Mouse (Mus musculus) myocyte (in vitro differentiated cells): ENCODE measurements around the gene Rpl38. TPM values are rescaled to one million over a fixed set of nuclear protein-coding genes. Genes with fewer than 3 reads are reported as not detected.

Experiments used
- H3K27me3 ChIP-seq: one replicate; pipeline ENCODE4 v1.6.1; 2011; ENCODE audit not compliant: control insufficient read depth, insufficient read depth, insufficient read length
- H3K36me3 ChIP-seq: one replicate; pipeline ENCODE4 v1.6.1; 2011; ENCODE audit not compliant: control insufficient read depth, insufficient read depth
- H3K4me2 ChIP-seq: one replicate; pipeline ENCODE4 v1.6.1; 2011; ENCODE audit warnings: low read depth, control low read depth
- H3K4me3 ChIP-seq: one replicate; pipeline ENCODE4 v1.5.1; 2011; ENCODE audit warnings: mild to moderate bottlenecking, control low read depth, moderate library complexity
- H3K79me2 ChIP-seq: one replicate; pipeline ENCODE4 v1.6.1; 2011; ENCODE audit not compliant: control insufficient read depth, insufficient read depth
- H3ac ChIP-seq: one replicate; pipeline ENCODE4 v1.6.1; 2011; ENCODE audit not compliant: control insufficient read depth, insufficient read length
- CEBPB ChIP-seq: IDR thresholded peaks from 2 replicates; pipeline ENCODE4 v1.6.1; 2011; ENCODE audit warnings: mild to moderate bottlenecking, moderate library complexity; ENCODE audit not compliant: poor library complexity, insufficient read depth, severe bottlenecking
- E2F4 ChIP-seq: IDR thresholded peaks from one replicate; pipeline ENCODE4 v1.6.1; 2011; ENCODE audit warnings: mild to moderate bottlenecking, control low read depth, moderate library complexity; ENCODE audit not compliant: insufficient read depth
- MAX ChIP-seq: IDR thresholded peaks from one replicate; pipeline ENCODE4 v1.6.1; 2011; ENCODE audit warnings: low read depth, mild to moderate bottlenecking, control low read depth
- MYOD1 ChIP-seq, 3 experiments: IDR thresholded peaks; one replicate each; pipeline ENCODE4 v1.6.1; 2011; ENCODE audit warnings: control low read depth in 2 of 3, low read depth in 2 of 3, mild to moderate bottlenecking in 2 of 3, moderate library complexity in 1 of 3; ENCODE audit not compliant: insufficient read length in 2 of 3, control insufficient read depth in 1 of 3
- MYOG ChIP-seq, 3 experiments: IDR thresholded peaks; one replicate each; pipeline ENCODE4 v1.6.1; 2011; ENCODE audit warnings: control low read depth in 2 of 3, low read depth in 2 of 3, mild to moderate bottlenecking in 2 of 3; ENCODE audit not compliant: insufficient read length in 2 of 3, control insufficient read depth in 1 of 3, insufficient read depth in 1 of 3
- POLR2A ChIP-seq: IDR thresholded peaks from one replicate; pipeline ENCODE4 v1.6.1; 2011; ENCODE audit warnings: low read depth, mild to moderate bottlenecking, control low read depth, moderate library complexity; ENCODE audit not compliant: insufficient read length
- POLR2AphosphoS2 ChIP-seq: IDR thresholded peaks from one replicate; pipeline ENCODE4 v1.6.1; 2011; ENCODE audit warnings: low read depth, control low read depth; ENCODE audit not compliant: insufficient read length
- REST ChIP-seq: IDR thresholded peaks from one replicate; pipeline ENCODE4 v1.6.1; 2011; ENCODE audit warnings: mild to moderate bottlenecking, control low read depth, moderate library complexity; ENCODE audit not compliant: insufficient read depth, insufficient read length
- SRF ChIP-seq: IDR thresholded peaks from one replicate; pipeline ENCODE4 v1.6.1; 2011; ENCODE audit warnings: low read depth; ENCODE audit not compliant: control insufficient read depth, insufficient read length
- TCF12 ChIP-seq: IDR thresholded peaks from one replicate; pipeline ENCODE4 v1.6.1; 2011; ENCODE audit warnings: mild to moderate bottlenecking, control low read depth; ENCODE audit not compliant: poor library complexity, insufficient read depth, severe bottlenecking
- TCF3 ChIP-seq: IDR thresholded peaks from one replicate; pipeline ENCODE4 v1.6.1; 2011; ENCODE audit warnings: low read depth, control low read depth; ENCODE audit not compliant: insufficient read length
- USF1 ChIP-seq: IDR thresholded peaks from one replicate; pipeline ENCODE4 v1.6.1; 2011; ENCODE audit warnings: low read depth, mild to moderate bottlenecking, control low read depth, moderate library complexity
- polyA plus RNA-seq: library from polyadenylated mRNA; unstranded; fragments of >200 nt; fragmentation: generic; extraction: Trizol; gene quantifications from one replicate; pipeline ENCODE4 v1.2.1, GENCODE M21; 2012; ENCODE audit warnings: missing spikeins

Rpl38 gene
- polyA plus RNA-seq, 1 experiment: 3,783 TPM

GRCm38 (mm10) chr11:114638647-114639290 is 29.6 kb upstream of the Rpl38 start:
- Histone ChIP-seq H3K4me2 (no peak overlapping the region), H3K36me3 (no peaks in the 10 kb centered on the region), H3K79me2 (no peaks in the 10 kb centered on the region), H3ac (no peak overlapping the region), H3K4me3 (no peak overlapping the region), H3K27me3 (peaks cover 23% of the 10 kb centered on the region)
- TF ChIP-seq POLR2A (no peak), CEBPB (no peak), MYOG (IDR thresholded peaks at IDR 0.05; ENCODE audit: control insufficient read depth in 1 of 3, insufficient read depth in 1 of 3, insufficient read length in 2 of 3, low read depth in 2 of 3) (no peak), E2F4 (no peak), SRF (no peak), MAX (no peak), TCF12 (no peak), REST (no peak)

GRCm38 (mm10) chr11:114639681-114640103 is 28.6 kb upstream of the Rpl38 start:
- Histone ChIP-seq H3K27me3 (peaks cover 23% of the 10 kb centered on the region), H3K4me2 (no peak overlapping the region), H3K79me2 (no peaks in the 10 kb centered on the region), H3K36me3 (no peaks in the 10 kb centered on the region), H3ac (no peak overlapping the region), H3K4me3 (no peak overlapping the region)
- TF ChIP-seq E2F4 (no peak), CEBPB (no peak), MYOG (IDR thresholded peaks at IDR 0.05; ENCODE audit: control insufficient read depth in 1 of 3, insufficient read depth in 1 of 3, insufficient read length in 2 of 3, low read depth in 2 of 3) (no peak), TCF12 (no peak), SRF (no peak), POLR2AphosphoS2 (no peak), MYOD1 (IDR thresholded peaks at IDR 0.05; ENCODE audit: control insufficient read depth in 1 of 3, insufficient read length in 2 of 3, low read depth in 2 of 3) (no peak), POLR2A (no peak), TCF3 (no peak), REST (no peak), USF1 (no peak), MAX (no peak)

DNA sequence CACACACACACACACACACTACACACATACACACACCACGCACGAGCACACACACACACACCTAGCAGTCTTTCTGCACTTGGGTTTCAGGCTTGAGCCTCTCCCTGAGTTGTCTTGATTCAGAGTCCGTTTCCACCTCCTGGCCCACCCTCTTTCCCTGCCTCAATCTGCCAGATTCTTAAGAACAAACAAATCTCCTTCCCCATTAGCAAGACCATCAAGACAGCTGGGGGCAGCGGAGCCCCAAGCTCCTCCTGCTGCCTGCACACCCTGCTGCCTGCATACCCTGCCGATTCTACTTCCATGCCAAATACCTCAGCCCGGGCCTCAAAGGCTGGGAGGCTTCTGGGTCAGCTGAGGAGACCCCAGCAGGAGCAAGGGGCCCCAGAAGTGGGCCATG is 27.7 kb upstream of the Rpl38 start:
- Histone ChIP-seq H3K27me3 (peaks cover 23% of the 10 kb centered on the region), H3K4me3 (no peak overlapping the region), H3K4me2 (no peak overlapping the region), H3K36me3 (no peaks in the 10 kb centered on the region), H3ac (no peak overlapping the region), H3K79me2 (no peaks in the 10 kb centered on the region)
- TF ChIP-seq MYOG (IDR thresholded peaks at IDR 0.05; ENCODE audit: control insufficient read depth in 1 of 3, insufficient read depth in 1 of 3, insufficient read length in 2 of 3, low read depth in 2 of 3): no peak
- TF ChIP-seq CEBPB: no peak
- TF ChIP-seq TCF3: no peak
- no peak for TF ChIP-seq MAX
- TF ChIP-seq POLR2AphosphoS2: no peak
- no peak for TF ChIP-seq TCF12
- TF ChIP-seq E2F4: no peak
- no peak for TF ChIP-seq USF1
- no peak for TF ChIP-seq MYOD1 (IDR thresholded peaks at IDR 0.05; ENCODE audit: control insufficient read depth in 1 of 3, insufficient read length in 2 of 3, low read depth in 2 of 3)
- no peak for TF ChIP-seq REST
- TF ChIP-seq SRF: no peak
- no peak for TF ChIP-seq POLR2A

DNA sequence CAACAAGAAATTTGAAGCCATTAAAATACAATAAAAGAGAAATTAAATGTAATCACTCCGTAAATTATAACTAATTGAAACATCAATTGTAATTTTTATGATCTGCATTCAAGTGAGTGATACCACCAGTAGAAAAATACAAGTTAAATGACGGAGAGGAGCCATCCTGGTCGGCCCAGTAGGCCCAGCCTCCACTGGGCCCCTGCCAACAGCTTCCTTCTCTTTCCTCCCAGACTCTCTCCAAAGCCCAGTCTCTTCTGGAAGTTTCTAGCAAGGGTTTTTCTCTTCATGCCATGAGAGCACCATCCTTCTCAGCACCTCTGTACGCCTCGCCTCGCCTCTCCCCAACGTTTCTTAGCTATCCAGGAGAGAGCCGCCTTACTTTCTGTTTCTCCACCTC is 27.2 kb upstream of the Rpl38 start:
- TF ChIP-seq E2F4: no peak
- Histone ChIP-seq H3ac (no peak overlapping the region), H3K36me3 (no peaks in the 10 kb centered on the region), H3K4me2 (no peak overlapping the region), H3K79me2 (no peaks in the 10 kb centered on the region), H3K27me3 (peaks cover 23% of the 10 kb centered on the region), H3K4me3 (no peak overlapping the region)

- H3K79me2 ChIP-seq: no peaks in the 10 kb centered on the region
These were observed 26.1 kb upstream of the Rpl38 start for GRCm38 (mm10) chr11:114642184-114642583.

More at GRCm38 (mm10) chr11:114642184-114642583, 26.1 kb upstream of the Rpl38 start:
- no peak overlapping the region for H3K4me2 ChIP-seq
- H3K4me3 ChIP-seq: no peak overlapping the region
- H3K36me3 ChIP-seq: no peaks in the 10 kb centered on the region
- peaks cover 23% of the 10 kb centered on the region for H3K27me3 ChIP-seq
- TF ChIP-seq POLR2AphosphoS2 (no peak), E2F4 (no peak), CEBPB (no peak), MAX (no peak), MYOD1 (IDR thresholded peaks at IDR 0.05; ENCODE audit: control insufficient read depth in 1 of 3, insufficient read length in 2 of 3, low read depth in 2 of 3) (no peak), USF1 (no peak), SRF (no peak), MYOG (IDR thresholded peaks at IDR 0.05; ENCODE audit: control insufficient read depth in 1 of 3, insufficient read depth in 1 of 3, insufficient read length in 2 of 3, low read depth in 2 of 3) (no peak), POLR2A (no peak), REST (no peak), TCF12 (no peak), TCF3 (no peak)
- H3ac ChIP-seq: no peak overlapping the region
